Mouse (Mus musculus) CD4-positive, CD25-positive, alpha-beta regulatory T cell, adult 4 months (primary cell): ENCODE results near the gene Smad3. TPM values are rescaled to one million over a fixed set of nuclear protein-coding genes. Genes with fewer than 3 reads are reported as not detected.

Source experiments
- ATAC-seq: one replicate; pipeline ENCODE4 v1.8.0; 2017
- polyA plus RNA-seq, 2 experiments: library from polyadenylated mRNA; unstranded; fragments of 100-300 nt; shearing (Covaris generic); gene quantifications; one replicate each; pipeline ENCODE4 v1.2.1; 2017

The Smad3 gene
- polyA plus RNA-seq, 2 experiments from 2014 or later: 15.6 to 36.9 TPM

GRCm38 (mm10) chr9:63771676-63772075 is 13.9 kb upstream of the Smad3 start:
- no peak for ATAC-seq

GRCm38 (mm10) chr9:63761367-63762094 is 3.7 kb upstream of the Smad3 start:
- ATAC-seq: no peak

GRCm38 (mm10) chr9:63760783-63761182 is 3.0 kb upstream of the Smad3 start:
- ATAC-seq: no peak

GRCm38 (mm10) chr9:63759973-63760722 is 2.4 kb upstream of the Smad3 start:
- ATAC-seq: no peak

GRCm38 (mm10) chr9:63758641-63759391 is 1.0 kb upstream of the Smad3 start:
- ATAC-seq: peak; percentile 67

GRCm38 (mm10) chr9:63757462-63757772 is 377 bp downstream of the Smad3 start:
- ATAC-seq: no peak

GRCm38 (mm10) chr9:63756581-63757461 is 973 bp downstream of the Smad3 start:
- ATAC-seq: peak; percentile 24

- no peak for ATAC-seq
Observed at GRCm38 (mm10) chr9:63755671-63756543, 1.9 kb downstream of the Smad3 start.

- no peak for ATAC-seq
Observed at GRCm38 (mm10) chr9:63754556-63755510, 3.0 kb downstream of the Smad3 start.

GRCm38 (mm10) chr9:63754039-63754438 is 3.8 kb downstream of the Smad3 start:
- ATAC-seq: no peak

- no peak for ATAC-seq
Observed at GRCm38 (mm10) chr9:63753359-63753758, 4.4 kb downstream of the Smad3 start.

GRCm38 (mm10) chr9:63752576-63752975 is 5.2 kb downstream of the Smad3 start:
- no peak for ATAC-seq

GRCm38 (mm10) chr9:63751325-63751724 is 6.5 kb downstream of the Smad3 start:
- ATAC-seq: no peak

GRCm38 (mm10) chr9:63750360-63750974 is 7.3 kb downstream of the Smad3 start:
- ATAC-seq: no peak

- peak; percentile 45 for ATAC-seq
Observed at GRCm38 (mm10) chr9:63749296-63749915, 8.4 kb downstream of the Smad3 start.

- no peak for ATAC-seq
Observed at GRCm38 (mm10) chr9:63747645-63748295, 10.0 kb downstream of the Smad3 start.

- ATAC-seq: no peak
Observed at GRCm38 (mm10) chr9:63746980-63747379, 10.8 kb downstream of the Smad3 start.

- no peak for ATAC-seq
Observed at GRCm38 (mm10) chr9:63745821-63746632, 11.8 kb downstream of the Smad3 start.
